Mouse (Mus musculus) heart, embryonic 11.5 days (tissue): ENCODE data around the gene Cdc42se2. TPM values are rescaled to one million over a fixed set of nuclear protein-coding genes. Genes with fewer than 3 reads are reported as not detected.

Source experiments
- ATAC-seq: fragments of 200-750 bp; cut with Nextera tagmentation; replicated peaks from 2 replicates; pipeline ENCODE4 v1.8.0; 2017; ENCODE audit warnings: moderate library complexity; ENCODE audit not compliant: insufficient number of reproducible peaks, low FRiP score, low TSS enrichment
- H3K27ac ChIP-seq: fragments of 300-500 bp; sonication (generic); 2 replicates; pipeline ENCODE4 v1.5.1; 2014; ENCODE audit warnings: mild to moderate bottlenecking, low read depth, low read length
- H3K27me3 ChIP-seq: fragments of 300-500 bp; sonication (generic); 2 replicates; pipeline ENCODE4 v1.6.1; 2014; ENCODE audit warnings: mild to moderate bottlenecking, low read length, mixed read lengths; ENCODE audit not compliant: control insufficient read depth, insufficient read depth
- H3K36me3 ChIP-seq: fragments of 300-500 bp; sonication (generic); 2 replicates; pipeline ENCODE4 v1.6.1; 2014; ENCODE audit warnings: mild to moderate bottlenecking, low read length, moderate library complexity, mixed read lengths; ENCODE audit not compliant: control insufficient read depth, insufficient read depth
- H3K4me1 ChIP-seq: fragments of 300-500 bp; sonication (generic); 2 replicates; pipeline ENCODE4 v1.6.1; 2014; ENCODE audit warnings: low read length; ENCODE audit not compliant: control insufficient read depth, insufficient read depth
- H3K4me2 ChIP-seq: fragments of 300-500 bp; sonication (generic); 2 replicates; pipeline ENCODE4 v1.6.1; 2014; ENCODE audit warnings: mild to moderate bottlenecking, moderate library complexity
- H3K4me3 ChIP-seq: fragments of 300-500 bp; sonication (generic); 2 replicates; pipeline ENCODE4 v1.5.1; 2014; ENCODE audit warnings: low read depth, low read length
- H3K9ac ChIP-seq: fragments of 300-500 bp; sonication (generic); 2 replicates; pipeline ENCODE4 v1.6.1; 2014; ENCODE audit warnings: mild to moderate bottlenecking, low read depth, low read length, moderate library complexity
- H3K9me3 ChIP-seq: fragments of 300-500 bp; sonication (generic); replicated peaks from 2 replicates; pipeline ENCODE4 v1.6.1; 2016; ENCODE audit warnings: low read length; ENCODE audit not compliant: control insufficient read depth
- WGBS: fragments of 180-500 bp; shearing (Covaris S2); extraction: QIAGEN DNeasy Blood & Tissue Kit; methylation state at CpG from one replicate; pipeline ENCODE4 v1.1.7; 2014; ENCODE audit not compliant: insufficient replicate concordance; 5-methylcytosine and 5-hydroxymethylcytosine counted together
- polyA plus RNA-seq: library from polyadenylated mRNA; unstranded; fragments of >200 nt; fragmentation: Nextera tagmentation; extraction: Ambion mirVana; gene quantifications from 2 replicates; pipeline ENCODE4 v1.2.1, GENCODE M21; 2014

Cdc42se2 gene
- polyA plus RNA-seq, 1 experiment from 2014 or later, result 65.6 TPM

DNA sequence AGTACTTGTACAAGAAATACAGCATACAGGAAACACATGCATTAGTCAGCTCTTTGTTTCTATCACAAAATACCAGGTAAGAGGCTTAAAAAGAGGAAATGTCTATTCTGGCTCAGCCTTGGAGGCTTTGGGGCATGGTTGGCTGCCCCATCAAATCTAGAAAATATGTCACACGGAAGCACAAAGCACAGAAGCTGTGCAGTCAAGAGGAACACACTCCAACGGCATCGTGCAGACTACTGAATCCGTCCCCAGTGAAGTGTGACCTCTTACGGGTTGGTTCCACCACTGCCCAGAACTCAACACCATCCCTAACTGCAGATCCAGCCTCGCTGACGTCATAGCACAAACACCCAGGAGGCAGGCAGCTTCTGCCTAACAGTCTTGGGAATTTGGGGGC is 53.9 kb downstream of the Cdc42se2 start:
- H3K9me3 ChIP-seq, result no peaks in the 10 kb centered on the region
- H3K4me3 ChIP-seq, result no peak overlapping the region
- no peak overlapping the region for H3K9ac ChIP-seq
- H3K27me3 ChIP-seq, result no peaks in the 10 kb centered on the region
- 0 out of 2 replicates have a peak, but pooled peaks cover 3% of the 10 kb centered on the region for H3K4me1 ChIP-seq
- peaks cover 4% of the 10 kb centered on the region; the same call in 1 of the 2 replicates for H3K36me3 ChIP-seq
- ATAC-seq, result no peak
- H3K4me2 ChIP-seq, result no peak overlapping the region
- no peak overlapping the region for H3K27ac ChIP-seq
- WGBS, result 76% methylated on average over 7 of the region's 7 CpGs

DNA sequence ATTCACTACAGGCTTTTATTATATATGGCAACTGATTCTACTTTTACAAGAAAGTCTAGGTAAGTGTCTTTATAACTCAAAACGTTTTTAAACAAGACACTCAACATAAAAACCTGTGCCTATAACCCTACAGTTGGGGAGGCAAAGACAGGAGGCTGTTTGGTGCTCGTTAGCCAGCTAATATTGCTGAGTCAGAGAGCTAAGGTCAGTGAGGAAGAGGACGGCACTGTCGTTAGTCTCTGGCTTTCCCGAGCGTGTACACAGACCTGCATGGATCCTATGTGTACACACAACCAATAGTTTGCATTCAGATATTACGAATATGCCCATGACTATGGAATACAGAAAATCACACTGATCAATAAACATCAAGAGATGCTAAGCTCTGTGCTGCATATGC is 56.1 kb downstream of the Cdc42se2 start:
- H3K9me3 ChIP-seq, result no peaks in the 10 kb centered on the region
- H3K4me3 ChIP-seq, result no peak overlapping the region
- H3K36me3 ChIP-seq, result peaks cover 4% of the 10 kb centered on the region; the same call in 1 of the 2 replicates
- H3K27ac ChIP-seq, result no peak overlapping the region
- WGBS, result 81% methylated on average over 7 of the region's 7 CpGs
- no peak for ATAC-seq
- H3K27me3 ChIP-seq, result no peaks in the 10 kb centered on the region
- H3K4me2 ChIP-seq, result no peak overlapping the region
- H3K4me1 ChIP-seq, result peaks cover 11% of the 10 kb centered on the region
- no peak overlapping the region for H3K9ac ChIP-seq

DNA sequence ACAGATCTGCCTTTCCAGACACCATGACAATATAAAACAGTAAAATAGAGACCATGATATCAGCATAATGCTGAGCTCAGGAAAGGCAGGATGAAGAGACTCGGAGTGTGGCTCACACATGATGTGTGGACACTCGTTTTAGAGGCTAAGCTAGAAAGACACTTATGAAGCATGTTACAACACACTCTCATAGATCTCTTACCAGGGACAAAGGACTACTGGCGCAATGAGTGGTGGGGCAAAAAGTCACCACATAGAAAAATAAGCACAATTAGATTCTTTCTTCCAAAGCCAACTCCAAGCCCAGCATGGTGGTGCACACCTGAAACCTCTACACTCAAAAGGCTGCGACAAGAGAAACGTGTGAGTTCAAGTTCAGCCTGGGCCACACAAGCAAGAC is 56.5 kb downstream of the Cdc42se2 start:
- Histone ChIP-seq H3K9ac (no peak overlapping the region), H3K4me1 (peaks cover 14% of the 10 kb centered on the region), H3K9me3 (no peaks in the 10 kb centered on the region), H3K27ac (no peak overlapping the region), H3K36me3 (peaks cover 4% of the 10 kb centered on the region; the same call in 1 of the 2 replicates), H3K4me3 (no peak overlapping the region), H3K4me2 (no peak overlapping the region), H3K27me3 (no peaks in the 10 kb centered on the region)
- 89% methylated on average over 5 of the region's 5 CpGs for WGBS
- no peak for ATAC-seq

DNA sequence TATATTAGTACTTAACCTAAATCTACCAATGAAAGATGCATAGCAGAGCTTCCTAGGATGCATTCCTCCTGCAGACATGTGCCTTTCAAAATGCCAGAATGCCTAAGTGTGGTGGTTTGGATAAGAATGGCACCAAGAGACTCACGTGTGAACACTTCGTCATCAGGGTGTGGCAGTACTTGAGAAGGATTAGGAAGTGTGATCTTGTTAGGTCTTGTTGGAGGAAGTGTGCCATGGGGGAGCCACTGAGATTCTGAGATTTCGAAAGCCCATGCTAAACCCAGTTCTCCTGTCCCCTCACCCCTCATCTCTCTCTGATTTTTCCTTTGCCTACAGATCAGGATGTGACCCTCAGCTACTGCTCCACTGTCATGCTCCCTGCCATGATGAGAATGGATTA is 58.2 kb downstream of the Cdc42se2 start:
- no peak overlapping the region for H3K4me2 ChIP-seq
- H3K4me1 ChIP-seq, result peaks cover 20% of the 10 kb centered on the region
- H3K36me3 ChIP-seq, result peaks cover 2% of the 10 kb centered on the region; the same call in 1 of the 2 replicates
- H3K27ac ChIP-seq, result no peak overlapping the region
- ATAC-seq, result no peak
- WGBS, result 76% methylated on average over 3 of the region's 3 CpGs
- no peak overlapping the region for H3K9ac ChIP-seq
- no peak overlapping the region for H3K4me3 ChIP-seq
- no peaks in the 10 kb centered on the region for H3K27me3 ChIP-seq
- no peaks in the 10 kb centered on the region for H3K9me3 ChIP-seq

DNA sequence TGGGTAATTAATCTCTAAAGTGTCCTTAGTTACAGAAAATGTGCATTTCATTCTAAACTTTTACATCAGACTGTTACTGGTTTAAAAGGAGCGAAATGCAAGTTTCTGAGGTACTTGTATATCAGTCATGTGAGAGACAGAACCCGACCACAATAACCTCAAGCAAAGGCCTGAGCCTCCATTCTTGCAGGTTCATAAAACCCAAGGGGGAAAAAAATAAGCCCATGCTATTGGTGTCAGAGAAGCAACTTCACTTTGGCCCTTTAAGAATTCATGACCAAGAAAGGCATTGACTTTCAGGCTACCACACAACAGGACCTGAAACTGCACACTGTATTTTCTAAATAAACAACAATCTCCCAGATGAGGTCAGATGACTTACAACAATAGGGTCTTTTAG is 59.1 kb downstream of the Cdc42se2 start:
- ATAC-seq, result no peak

DNA sequence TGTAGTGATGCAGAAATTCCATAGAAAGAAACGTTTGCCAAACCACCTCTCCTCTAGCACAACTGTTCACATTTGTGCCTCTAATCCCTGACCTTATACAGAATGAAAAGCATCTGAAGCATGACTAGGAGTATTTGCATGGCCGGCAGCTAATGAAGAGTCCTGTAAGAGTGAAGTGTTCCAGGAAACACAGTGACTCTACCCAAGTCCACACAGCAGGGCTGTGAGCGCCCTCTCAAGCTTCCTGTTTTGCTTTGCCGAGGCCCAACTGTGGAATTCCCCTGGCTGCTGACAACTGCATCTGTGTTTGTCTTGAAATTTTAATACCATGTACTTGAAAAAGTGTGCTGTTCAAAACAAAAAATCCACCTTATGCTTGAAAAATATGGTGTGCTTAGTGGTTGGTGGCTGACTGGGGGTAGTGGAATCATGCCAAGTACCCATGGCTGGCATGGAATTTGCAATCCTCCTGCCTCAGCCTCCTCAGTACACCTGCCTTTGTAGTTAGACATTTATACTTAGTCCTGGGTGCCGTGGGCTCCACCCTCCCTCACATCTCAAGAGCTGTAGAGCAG is 60.1 kb downstream of the Cdc42se2 start:
- H3K4me2 ChIP-seq, result no peak overlapping the region
- WGBS, result 46% methylated on average over 5 of the region's 5 CpGs
- H3K9ac ChIP-seq, result no peak overlapping the region
- peak overlapping the region; percentile 13 for H3K27ac ChIP-seq
- H3K27me3 ChIP-seq, result no peaks in the 10 kb centered on the region
- no peaks in the 10 kb centered on the region for H3K9me3 ChIP-seq
- H3K36me3 ChIP-seq, result 0 out of 2 replicates have a peak, but pooled peaks cover 2% of the 10 kb centered on the region
- no peak for ATAC-seq
- H3K4me3 ChIP-seq, result no peak overlapping the region
- peaks cover 20% of the 10 kb centered on the region for H3K4me1 ChIP-seq

More for the DNA sequence above, 59.1 kb downstream of the Cdc42se2 start:
- H3K9ac ChIP-seq, result no peak overlapping the region
- H3K36me3 ChIP-seq, result 0 out of 2 replicates have a peak, but pooled peaks cover under 1% of the 10 kb centered on the region
- H3K4me2 ChIP-seq, result no peak overlapping the region
- WGBS, result 92% methylated on average over 2 of the region's 2 CpGs
- no peaks in the 10 kb centered on the region for H3K27me3 ChIP-seq
- no peak overlapping the region for H3K27ac ChIP-seq
- H3K4me1 ChIP-seq, result peaks cover 20% of the 10 kb centered on the region
- H3K4me3 ChIP-seq, result no peak overlapping the region
- no peaks in the 10 kb centered on the region for H3K9me3 ChIP-seq

DNA sequence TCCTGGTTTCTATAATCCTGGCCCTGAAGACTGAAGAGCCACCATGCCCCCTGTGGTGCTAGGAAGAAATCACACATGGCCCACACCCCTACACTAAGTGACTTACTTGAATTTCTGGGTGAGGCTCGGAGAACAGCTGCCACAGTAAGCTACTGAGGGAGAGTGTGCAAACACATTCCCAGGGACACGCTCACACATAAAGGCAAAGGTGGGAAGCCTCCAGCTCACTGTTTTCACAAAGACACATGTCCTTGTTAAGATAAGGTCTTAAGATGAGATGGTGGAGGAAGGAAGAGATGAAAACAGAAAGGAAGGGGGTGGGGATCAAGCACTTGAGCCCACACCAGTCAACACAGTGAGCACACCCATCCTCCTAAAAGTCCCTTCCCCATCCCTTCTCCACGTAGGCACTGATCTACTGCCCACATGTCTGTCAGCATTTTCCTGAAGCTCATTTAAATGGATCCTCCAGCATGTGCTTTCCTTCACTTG is 60.9 kb downstream of the Cdc42se2 start:
- WGBS, result 71% methylated on average over 3 of the region's 3 CpGs
- no peak overlapping the region for H3K4me3 ChIP-seq
- H3K4me2 ChIP-seq, result no peak overlapping the region
- ATAC-seq, result no peak
- H3K27me3 ChIP-seq, result no peaks in the 10 kb centered on the region
- no peak overlapping the region for H3K27ac ChIP-seq
- H3K4me1 ChIP-seq, result peaks cover 26% of the 10 kb centered on the region
- no peaks in the 10 kb centered on the region for H3K9me3 ChIP-seq
- H3K9ac ChIP-seq, result no peak overlapping the region
- H3K36me3 ChIP-seq, result peaks cover 5% of the 10 kb centered on the region; the same call in 1 of the 2 replicates

DNA sequence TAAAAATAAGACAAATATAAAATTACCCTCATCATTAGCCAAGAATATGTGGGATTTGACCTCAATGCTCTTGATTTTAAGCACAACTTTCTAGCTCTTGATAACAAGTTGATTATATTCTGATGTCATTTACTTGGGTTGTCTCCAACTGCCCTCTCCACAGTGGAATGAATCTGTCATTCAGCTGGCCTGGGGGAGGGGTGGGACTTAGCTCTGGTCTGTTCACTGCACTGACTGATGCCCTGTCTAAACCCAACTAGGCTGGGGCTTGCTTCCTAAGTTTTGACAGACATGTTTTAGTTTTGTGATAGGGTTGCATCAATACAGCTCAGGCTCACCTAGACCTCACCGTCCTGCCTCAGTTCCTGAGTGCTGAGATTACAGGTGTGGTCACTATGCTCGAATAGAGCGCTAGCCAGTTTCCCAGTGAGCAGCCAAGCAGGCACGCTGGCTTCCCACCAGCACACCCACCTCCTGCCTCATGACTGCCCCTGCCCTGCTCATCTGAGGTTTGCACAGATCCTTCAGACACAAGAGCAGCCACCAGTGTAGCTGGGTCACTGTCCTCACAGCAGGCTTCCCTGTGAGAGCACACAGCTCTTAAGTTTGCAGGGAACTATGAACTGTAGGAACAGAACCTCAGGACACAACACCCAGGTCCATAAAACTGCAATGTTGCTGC is 63.0 kb downstream of the Cdc42se2 start:
- 77% methylated on average over 4 of the region's 4 CpGs for WGBS
- Histone ChIP-seq H3K9me3 (no peaks in the 10 kb centered on the region), H3K36me3 (peaks cover 9% of the 10 kb centered on the region; the same call in 1 of the 2 replicates), H3K27ac (peak overlapping the region; percentile 62; the same call in 1 of the 2 replicates), H3K4me3 (no peak overlapping the region), H3K9ac (no peak overlapping the region), H3K4me2 (no peak overlapping the region), H3K27me3 (no peaks in the 10 kb centered on the region), H3K4me1 (peaks cover 30% of the 10 kb centered on the region)
- ATAC-seq, result 0 out of 2 replicates have a peak, but pooled peaks have one; percentile 55
